Mouse (Mus musculus): ENCODE measurements around the gene Zfp131. TPM values are rescaled to one million over a fixed set of nuclear protein-coding genes. Genes with fewer than 3 reads are reported as not detected.

Gene Zfp131
- total and polyA plus RNA-seq, 3 experiments: 31.3 to 61.4 (median 49.3) TPM

GRCm38 (mm10) chr13:119791580-119792135, 969 bp upstream of the Zfp131 start:
- Histone ChIP-seq H3K27ac (ENCODE audit: insufficient read depth, low read depth) (peak overlapping the region; percentile 71), H3K79me2 (replicated peaks; ENCODE audit: control insufficient read depth, extremely low read depth, insufficient read depth, poor library complexity, severe bottlenecking) (peaks cover 24% of the 10 kb centered on the region), H3K9me3 (replicated peaks; ENCODE audit: low read length) (no peaks in the 10 kb centered on the region), H3K27me3 (replicated peaks) (no peaks in the 10 kb centered on the region), H3K4me2 (ENCODE audit: insufficient read depth, low read depth, poor library complexity, severe bottlenecking) (peak overlapping the region; percentile 96), H3K4me1 (ENCODE audit: control insufficient read depth in 1 of 2, insufficient read depth in 2 of 2) (peaks cover 3 to 25% of the 10 kb centered on the region in 2 experiments; a peak in 3 of 4 replicates), H3K9ac (ENCODE audit: insufficient read depth, low read depth) (peak overlapping the region; percentile 98), H3K36me3 (replicated peaks in 1 of 2; ENCODE audit: control insufficient read depth in 1 of 2, insufficient read depth in 1 of 2, low read length in 1 of 2) (peaks cover 7 to 12% of the 10 kb centered on the region in 2 experiments), H3K4me3 (replicated peaks in 1 of 3; ENCODE audit: low read depth in 2 of 3, low read length in 2 of 3, poor library complexity in 1 of 3) (peak overlapping the region; percentile 54 to 91 (median 83))
- dilution Hi-C loops (cut with MboI; ENCODE audit: extremely low pct_ligation_motif_present, extremely low pct_unique_long_range_greater_than_20kb, low sequenced_read_pairs) (no loop called here), in situ Hi-C loops (cut with MboI; ENCODE audit: low pct_ligation_motif_present, low pct_unique_long_range_greater_than_20kb, low sequenced_read_pairs) (no loop called here)
- DNase-seq (ENCODE audit: extremely low read depth): no peak
- TF ChIP-seq MAX (IDR thresholded peaks at IDR 0.05; ENCODE audit: low read length) (no peak; the same call in 1 of the 2 replicates), POLR2AphosphoS2 (IDR thresholded peaks at IDR 0.05; ENCODE audit: low read depth, low read length) (0 out of 2 replicates have a peak, but pooled peaks have one; percentile 9), JUND (conservative IDR thresholded peaks at IDR 0.05; ENCODE audit: low read depth, low read length) (no peak)

- peak overlapping the region; percentile 73 for H3K27ac ChIP-seq (ENCODE audit: insufficient read depth, low read depth)
- peak overlapping the region; percentile 90 for H3K4me2 ChIP-seq (ENCODE audit: insufficient read depth, low read depth, poor library complexity, severe bottlenecking)
- dilution Hi-C loops (cut with MboI; ENCODE audit: extremely low pct_ligation_motif_present, extremely low pct_unique_long_range_greater_than_20kb, low sequenced_read_pairs): no loop called here
- no peaks in the 10 kb centered on the region for H3K27me3 ChIP-seq (replicated peaks)
- H3K79me2 ChIP-seq (replicated peaks; ENCODE audit: control insufficient read depth, extremely low read depth, insufficient read depth, poor library complexity, severe bottlenecking): peaks cover 24% of the 10 kb centered on the region
- TF ChIP-seq SIN3A (IDR thresholded peaks at IDR 0.05; ENCODE audit: low read length): peak; percentile 13; the same call in 1 of the 2 replicates
- 0 out of 2 replicates have a peak, but pooled peaks have one; percentile 45 for TF ChIP-seq NELFE (IDR thresholded peaks at IDR 0.05; ENCODE audit: low read depth, low read length)
- TF ChIP-seq E2F4 (IDR thresholded peaks at IDR 0.05; ENCODE audit: insufficient replicate concordance, low read depth, low read length): no peak
- TF ChIP-seq MXI1 (IDR thresholded peaks at IDR 0.05; ENCODE audit: low read depth, low read length): peak; percentile 54
- peak overlapping the region; percentile 74 to 91 (median 79) for H3K4me3 ChIP-seq (replicated peaks in 1 of 3; ENCODE audit: low read depth in 2 of 3, low read length in 2 of 3, poor library complexity in 1 of 3)
- H3K4me1 ChIP-seq (ENCODE audit: control insufficient read depth in 1 of 2, insufficient read depth in 2 of 2): peaks cover 3 to 27% of the 10 kb centered on the region in 2 experiments; a peak in 3 of 4 replicates
- no peaks in the 10 kb centered on the region for H3K9me3 ChIP-seq (replicated peaks; ENCODE audit: low read length)
- peak; percentile 48 for DNase-seq (ENCODE audit: extremely low read depth)
- peak overlapping the region; percentile 98 for H3K9ac ChIP-seq (ENCODE audit: insufficient read depth, low read depth)
- H3K36me3 ChIP-seq (replicated peaks in 1 of 2; ENCODE audit: control insufficient read depth in 1 of 2, insufficient read depth in 1 of 2, low read length in 1 of 2): peaks cover 8 to 28% of the 10 kb centered on the region in 2 experiments
- in situ Hi-C loops (cut with MboI; ENCODE audit: low pct_ligation_motif_present, low pct_unique_long_range_greater_than_20kb, low sequenced_read_pairs): no loop called here
These were observed 605 bp downstream of the Zfp131 start for GRCm38 (mm10) chr13:119789851-119790717.

DNA sequence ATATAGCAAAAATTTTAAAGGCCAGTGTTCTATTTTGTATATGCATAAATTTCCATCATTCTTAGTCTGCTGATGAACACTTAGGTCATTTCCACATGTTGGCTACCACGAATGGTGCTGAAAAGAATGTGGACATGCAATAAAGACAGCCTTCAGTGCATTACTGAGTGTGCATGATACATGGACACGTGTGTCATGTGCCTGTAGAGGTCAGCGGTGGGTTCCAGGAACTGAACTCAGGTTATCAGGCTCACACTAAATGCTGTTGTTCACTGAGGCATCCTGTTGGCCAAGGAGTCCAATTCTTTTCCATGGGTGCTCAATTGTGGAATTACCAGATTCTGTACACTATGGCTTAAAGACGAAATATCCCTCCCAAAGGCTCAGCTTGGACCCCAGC, 7.1 kb downstream of the Zfp131 start:
- DNase-seq (ENCODE audit: extremely low read depth): no peak
- H3K9me3 ChIP-seq (replicated peaks; ENCODE audit: low read length): no peaks in the 10 kb centered on the region
- in situ Hi-C loops (cut with MboI; ENCODE audit: low pct_ligation_motif_present, low pct_unique_long_range_greater_than_20kb, low sequenced_read_pairs): no loop called here
- no peak overlapping the region for H3K9ac ChIP-seq (ENCODE audit: insufficient read depth, low read depth)
- peaks cover 47 to 87% of the 10 kb centered on the region in 2 experiments for H3K36me3 ChIP-seq (replicated peaks in 1 of 2; ENCODE audit: control insufficient read depth in 1 of 2, insufficient read depth in 1 of 2, low read length in 1 of 2)
- no peak overlapping the region for H3K4me2 ChIP-seq (ENCODE audit: insufficient read depth, low read depth, poor library complexity, severe bottlenecking)
- H3K79me2 ChIP-seq (replicated peaks; ENCODE audit: control insufficient read depth, extremely low read depth, insufficient read depth, poor library complexity, severe bottlenecking): peaks cover 23% of the 10 kb centered on the region
- dilution Hi-C loops (cut with MboI; ENCODE audit: extremely low pct_ligation_motif_present, extremely low pct_unique_long_range_greater_than_20kb, low sequenced_read_pairs): no loop called here
- H3K27me3 ChIP-seq (replicated peaks): no peaks in the 10 kb centered on the region
- H3K27ac ChIP-seq (ENCODE audit: insufficient read depth, low read depth): no peak overlapping the region
- H3K4me1 ChIP-seq (ENCODE audit: control insufficient read depth in 1 of 2, insufficient read depth in 2 of 2): peaks cover 0 to 14% of the 10 kb centered on the region in 2 experiments; a peak in 3 of 4 replicates
- H3K4me3 ChIP-seq (replicated peaks in 1 of 3; ENCODE audit: low read depth in 2 of 3, low read length in 2 of 3, poor library complexity in 1 of 3): no peak overlapping the region
- TF ChIP-seq CTCF (conservative IDR thresholded peaks at IDR 0.05 in 1 of 2, IDR thresholded peaks at IDR 0.05 in 1 of 2; ENCODE audit: low read depth in 2 of 2, low read length in 2 of 2) (peak in 1 of 2 experiments; percentile 31; a peak in 2 of 4 replicates), MXI1 (IDR thresholded peaks at IDR 0.05; ENCODE audit: low read depth, low read length) (no peak), ELF1 (IDR thresholded peaks at IDR 0.05; ENCODE audit: low read depth, low read length) (no peak), ZC3H11A (IDR thresholded peaks at IDR 0.05; ENCODE audit: low read depth, low read length) (no peak), PAX5 (IDR thresholded peaks at IDR 0.05; ENCODE audit: low read length) (no peak), POLR2AphosphoS2 (IDR thresholded peaks at IDR 0.05; ENCODE audit: low read depth, low read length) (no peak), TCF12 (IDR thresholded peaks at IDR 0.05; ENCODE audit: low read depth, low read length) (no peak), ZMIZ1 (IDR thresholded peaks at IDR 0.05; ENCODE audit: low read depth, low read length) (no peak), ZNF384 (IDR thresholded peaks at IDR 0.05; ENCODE audit: low read depth, low read length) (no peak), ZKSCAN1 (IDR thresholded peaks at IDR 0.05; ENCODE audit: borderline replicate concordance, low read depth, low read length) (no peak), IRF4 (IDR thresholded peaks at IDR 0.05; ENCODE audit: low read depth, low read length) (no peak), JUN (IDR thresholded peaks at IDR 0.05; ENCODE audit: insufficient read depth, low read depth, low read length) (no peak), POLR2A (IDR thresholded peaks at IDR 0.05; ENCODE audit: low read depth, low read length) (no peak), RCOR1 (conservative IDR thresholded peaks at IDR 0.05; ENCODE audit: low read depth, low read length) (no peak), MAX (IDR thresholded peaks at IDR 0.05; ENCODE audit: low read length) (0 out of 2 replicates have a peak, but pooled peaks have one; percentile 16), JUND (conservative IDR thresholded peaks at IDR 0.05; ENCODE audit: low read depth, low read length) (no peak), USF2 (conservative IDR thresholded peaks at IDR 0.05; ENCODE audit: low read depth, low read length) (no peak), MEF2A (IDR thresholded peaks at IDR 0.05; ENCODE audit: borderline replicate concordance, low read depth, low read length) (no peak)
